Mouse (Mus musculus) midbrain, embryonic 15.5 days (tissue): ENCODE results near the gene H2-Q7. TPM values are rescaled to one million over a fixed set of nuclear protein-coding genes. Genes with fewer than 3 reads are reported as not detected.
"Not testable (repeated sequence)": the region's sequence is repeated elsewhere in the genome, so short reads cannot be mapped to it uniquely, and the experiment has no call there.

Experiments used
- ATAC-seq: fragments of 200-750 bp; cut with Nextera tagmentation; replicated peaks from 2 replicates; pipeline ENCODE4 v1.8.0; 2017; ENCODE audit warnings: moderate TSS enrichment
- H3K27ac ChIP-seq: fragments of 300-500 bp; sonication (generic); 2 replicates; pipeline ENCODE4 v1.5.1; 2015; ENCODE audit warnings: mild to moderate bottlenecking, inconsistent platforms
- H3K27me3 ChIP-seq: fragments of 300-500 bp; sonication (generic); replicated peaks from 2 replicates; pipeline ENCODE4 v1.6.1; 2015; ENCODE audit warnings: inconsistent platforms
- H3K36me3 ChIP-seq: fragments of 300-500 bp; sonication (generic); replicated peaks from 2 replicates; pipeline ENCODE4 v1.6.1; 2015; ENCODE audit warnings: inconsistent platforms
- H3K4me1 ChIP-seq: fragments of 300-500 bp; sonication (generic); 2 replicates; pipeline ENCODE4 v1.6.1; 2015; ENCODE audit warnings: inconsistent platforms
- H3K4me2 ChIP-seq: fragments of 300-500 bp; sonication (generic); 2 replicates; pipeline ENCODE4 v1.6.1; 2015; ENCODE audit warnings: inconsistent platforms, mild to moderate bottlenecking, moderate library complexity
- H3K4me3 ChIP-seq: fragments of 300-500 bp; sonication (generic); 2 replicates; pipeline ENCODE4 v1.5.1; 2015; ENCODE audit warnings: mild to moderate bottlenecking, inconsistent platforms
- H3K9ac ChIP-seq: fragments of 300-500 bp; sonication (generic); 2 replicates; pipeline ENCODE4 v1.6.1; 2015; ENCODE audit warnings: mild to moderate bottlenecking, inconsistent platforms
- H3K9me3 ChIP-seq: fragments of 300-500 bp; sonication (generic); 2 replicates; pipeline ENCODE4 v1.6.1; 2016; ENCODE audit warnings: inconsistent platforms
- WGBS: fragments of 180-500 bp; shearing (Covaris S2); methylation state at CpG from one replicate; pipeline ENCODE4 v1.1.7; 2015; ENCODE audit warnings: mixed read lengths; 5-methylcytosine and 5-hydroxymethylcytosine counted together
- polyA plus RNA-seq: library from polyadenylated mRNA; unstranded; fragments of >200 nt; fragmentation: Nextera tagmentation; extraction: Ambion mirVana; gene quantifications from 2 replicates; pipeline ENCODE4 v1.2.1, GENCODE M21; 2015

H2-Q7 gene
- 2.7 and 4.0 TPM in 2 replicates for polyA plus RNA-seq

DNA sequence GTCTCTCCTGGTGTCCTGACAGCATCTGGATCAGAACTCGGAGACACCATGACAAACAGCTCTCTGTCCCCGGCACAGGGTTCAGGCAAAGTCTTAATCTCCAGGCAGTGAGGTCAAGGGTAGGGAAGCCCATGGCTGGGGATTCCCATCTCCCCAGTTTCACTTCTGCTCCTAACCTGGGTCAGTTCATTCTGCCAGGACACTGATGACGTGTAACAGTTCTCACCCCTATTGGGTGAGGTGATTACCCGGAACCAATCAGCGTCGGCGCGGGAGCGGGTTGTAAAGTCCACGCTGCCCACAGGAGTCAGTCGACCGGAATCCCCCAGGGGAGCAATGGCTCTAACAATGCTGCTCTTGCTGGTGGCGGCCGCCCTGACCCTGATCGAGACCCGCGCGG lies at the start of gene H2-Q7:
TSS of gene H2-Q7 (plus strand) at position 271 of the 400 bp plus-strand sequence.
- 1% methylated on average over 18 of the region's 18 CpGs for WGBS
- Histone ChIP-seq H3K4me3 (peak within 1 kb of the TSS; percentile 44), H3K27me3 (peaks cover 11% of the 10 kb centered on the region; the same call in 1 of the 2 replicates), H3K4me2 (peak within 1 kb of the TSS; percentile 81), H3K9ac (peak within 1 kb of the TSS; percentile 32)
- peak; percentile 90 for ATAC-seq
- H3K27ac ChIP-seq, H3K4me1 ChIP-seq, H3K36me3 ChIP-seq, H3K9me3 ChIP-seq: not testable (repeated sequence)

DNA sequence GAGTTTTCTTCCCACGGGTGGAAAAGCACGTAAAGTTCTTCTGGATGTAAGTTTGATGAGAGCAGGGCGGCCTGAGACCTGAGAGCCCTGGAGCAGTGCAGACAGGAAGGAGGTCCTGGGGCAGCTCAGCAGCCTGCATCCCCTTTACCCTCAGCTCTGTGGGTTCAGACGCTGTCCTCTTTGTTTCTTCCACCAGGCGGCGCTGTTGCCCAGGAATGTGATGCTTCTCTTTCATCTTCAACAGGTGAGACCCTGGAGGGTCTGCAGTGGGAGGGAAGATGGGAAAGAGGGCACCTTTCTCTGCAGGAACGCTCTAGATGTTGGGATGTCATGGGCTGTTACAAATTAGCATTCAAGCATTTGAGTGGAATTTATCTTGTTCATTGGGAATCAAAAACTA lies 49.2 kb upstream of the H2-Q7 start:
- H3K36me3 ChIP-seq, H3K9me3 ChIP-seq, H3K4me2 ChIP-seq, H3K4me3 ChIP-seq, H3K27me3 ChIP-seq, H3K9ac ChIP-seq, H3K4me1 ChIP-seq, H3K27ac ChIP-seq, ATAC-seq: not testable (repeated sequence)
- WGBS: 3% methylated on average over 7 of the region's 7 CpGs

DNA sequence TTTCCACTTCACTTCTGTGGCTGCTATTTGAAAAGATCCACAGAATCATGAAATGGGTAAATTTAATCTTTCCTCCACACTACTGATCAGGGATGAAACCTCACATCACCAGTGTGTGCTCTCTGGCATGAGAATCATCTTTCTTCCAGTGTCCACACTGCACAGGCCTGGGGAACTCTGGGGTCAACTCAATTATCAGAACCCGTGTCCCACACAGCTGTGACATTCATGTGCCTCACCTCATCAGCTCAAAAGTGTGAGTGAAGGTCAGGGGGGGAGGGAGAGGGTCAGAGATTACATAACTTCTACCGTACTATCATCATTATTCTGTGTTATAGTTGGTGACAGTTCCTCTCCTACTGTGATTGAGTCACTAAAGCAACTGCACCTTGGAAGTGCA lies 46.3 kb upstream of the H2-Q7 start:
- H3K9me3 ChIP-seq, H3K27me3 ChIP-seq, H3K4me1 ChIP-seq, H3K4me2 ChIP-seq, ATAC-seq, H3K27ac ChIP-seq, H3K9ac ChIP-seq, H3K36me3 ChIP-seq, H3K4me3 ChIP-seq: not testable (repeated sequence)
- WGBS: 72% methylated on average over 2 of the region's 2 CpGs

DNA sequence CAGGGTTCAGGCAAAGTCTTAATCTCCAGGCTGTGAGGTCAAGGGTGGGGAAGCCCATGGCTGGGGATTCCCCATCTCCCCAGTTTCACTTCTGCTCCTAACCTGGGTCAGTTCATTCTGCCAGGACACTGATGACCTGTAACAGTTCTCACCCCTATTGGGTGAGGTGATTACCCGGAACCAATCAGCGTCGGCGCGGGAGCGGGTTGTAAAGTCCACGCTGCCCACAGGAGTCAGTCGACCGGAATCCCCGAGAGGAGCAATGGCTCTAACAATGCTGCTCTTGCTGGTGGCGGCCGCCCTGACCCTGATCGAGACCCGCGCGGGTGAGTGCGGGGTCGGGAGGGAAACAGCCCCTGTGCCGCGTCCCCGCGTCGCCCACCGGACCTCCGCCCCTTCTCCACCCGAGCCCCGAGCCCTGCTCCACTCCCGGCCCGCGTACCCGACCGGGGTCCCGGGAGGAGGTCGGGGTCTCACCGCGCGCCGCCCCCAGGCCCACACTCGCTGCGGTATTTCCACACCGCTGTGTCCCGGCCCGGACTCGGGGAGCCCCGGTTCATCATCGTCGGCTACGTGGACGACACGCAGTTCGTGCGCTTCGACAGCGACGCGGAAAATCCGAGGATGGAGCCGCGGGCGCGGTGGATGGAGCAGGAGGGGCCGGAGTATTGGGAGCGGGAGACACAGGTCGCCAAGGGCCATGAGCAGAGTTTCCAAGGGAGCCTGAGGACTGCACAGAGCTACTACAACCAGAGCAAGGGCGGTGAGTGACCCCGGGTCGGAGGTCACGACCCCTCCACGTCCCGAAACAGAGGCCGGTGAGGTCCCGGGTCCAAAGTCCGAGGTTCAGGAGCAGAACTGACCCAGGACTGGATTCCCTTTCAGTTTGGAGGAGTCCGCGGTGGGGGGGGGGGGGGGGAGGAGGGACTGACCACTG lies 44.8 kb upstream of the H2-Q7 start:
- not testable (repeated sequence) for H3K27me3 ChIP-seq, H3K36me3 ChIP-seq, H3K27ac ChIP-seq, H3K9me3 ChIP-seq, H3K4me1 ChIP-seq, H3K9ac ChIP-seq
- Histone ChIP-seq H3K4me2 (peak overlapping the region; percentile 50), H3K4me3 (peak overlapping the region; percentile 28)
- peak; percentile 79 for ATAC-seq
- WGBS: 1% methylated on average over 52 of the region's 75 CpGs

DNA sequence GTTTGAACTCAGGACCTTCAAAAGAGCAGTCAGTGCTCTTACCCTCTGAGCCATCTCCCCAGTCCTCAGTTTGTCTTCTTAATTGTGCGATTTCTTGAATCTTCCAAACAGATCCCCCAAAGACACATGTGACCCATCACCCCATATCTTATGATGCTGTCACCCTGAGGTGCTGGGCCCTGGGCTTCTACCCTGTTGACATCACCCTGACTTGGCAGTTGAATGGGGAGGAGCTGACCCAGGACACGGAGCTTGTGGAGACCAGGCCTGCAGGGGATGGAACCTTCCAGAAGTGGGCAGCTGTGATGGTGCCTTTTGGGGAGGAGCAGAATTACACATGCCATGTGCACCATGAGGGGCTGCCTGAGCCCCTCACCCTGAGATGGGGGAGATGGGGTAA lies 42.0 kb upstream of the H2-Q7 start:
- ATAC-seq, H3K9me3 ChIP-seq, H3K4me3 ChIP-seq, H3K27ac ChIP-seq, H3K9ac ChIP-seq, H3K4me2 ChIP-seq, H3K4me1 ChIP-seq, H3K27me3 ChIP-seq, H3K36me3 ChIP-seq: not testable (repeated sequence)
- 86% methylated on average over 2 of the region's 2 CpGs for WGBS

DNA sequence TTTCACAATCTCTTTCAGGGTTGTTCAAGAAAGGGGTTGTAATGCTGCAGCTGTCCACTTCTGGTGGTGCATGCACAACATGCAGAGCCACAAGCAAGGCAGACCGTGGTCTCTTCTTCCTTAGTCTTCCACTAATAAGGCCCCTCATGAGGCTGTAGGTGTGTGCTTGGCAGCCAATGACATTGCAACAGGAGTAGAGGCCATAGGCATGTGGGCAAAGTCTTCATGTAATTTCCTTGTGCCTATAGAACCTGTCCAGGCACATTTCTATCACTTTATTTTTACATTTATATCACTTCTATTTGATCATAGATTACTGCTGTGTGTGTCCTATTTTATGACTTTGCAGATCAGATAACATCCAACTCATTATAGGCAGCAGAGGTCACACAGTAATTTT lies 25.9 kb upstream of the H2-Q7 start:
- not testable (repeated sequence) for H3K36me3 ChIP-seq, H3K4me1 ChIP-seq, H3K27me3 ChIP-seq, H3K9me3 ChIP-seq, H3K27ac ChIP-seq, ATAC-seq, H3K4me2 ChIP-seq, H3K9ac ChIP-seq, H3K4me3 ChIP-seq
- WGBS: no CpG with 5 or more reads among the region's 1 CpGs

DNA sequence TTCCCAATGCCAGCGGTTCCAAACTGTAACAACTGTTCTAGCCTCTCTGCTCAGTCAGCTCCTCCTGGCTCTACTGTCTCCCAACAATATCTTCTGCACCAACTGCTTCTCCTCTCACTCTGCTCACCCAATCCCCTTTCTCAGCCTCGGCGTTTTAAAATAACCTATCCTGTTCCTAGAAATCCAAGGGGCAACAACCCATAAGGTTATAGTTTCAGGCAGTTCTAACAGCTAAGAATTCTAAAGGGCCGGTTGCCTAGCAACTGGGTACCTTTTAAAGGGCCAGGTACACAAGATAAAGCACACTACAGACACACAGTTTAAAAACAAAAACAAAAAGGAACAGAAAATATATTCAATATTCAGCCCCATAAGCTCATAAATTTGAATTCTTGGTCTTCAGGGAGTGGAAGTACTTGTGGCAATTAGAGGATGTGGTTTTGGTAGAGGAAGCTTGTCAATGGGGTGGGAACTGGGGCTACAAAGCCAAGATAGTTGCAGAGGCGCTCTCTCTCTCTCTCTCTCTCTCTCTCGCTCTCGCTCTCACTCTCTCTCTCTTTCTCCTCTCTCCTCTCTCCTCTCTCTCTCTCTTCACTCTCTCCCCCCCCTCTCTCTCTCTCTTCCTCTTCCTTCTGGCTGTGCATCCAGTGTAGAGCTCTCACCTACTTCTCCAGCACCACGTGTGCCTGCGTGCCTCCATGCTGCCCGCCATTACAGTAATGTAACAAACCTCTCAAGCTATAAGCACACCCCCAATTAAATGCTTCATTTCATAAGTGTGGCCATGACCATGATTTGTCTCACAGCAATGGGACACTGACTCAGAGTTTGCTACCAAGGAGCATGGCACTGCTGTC lies 23.5 kb upstream of the H2-Q7 start:
- H3K4me3 ChIP-seq: not testable (repeated sequence)
- 74% methylated on average over 3 of the region's 10 CpGs for WGBS
- peak; percentile 89 for ATAC-seq

DNA sequence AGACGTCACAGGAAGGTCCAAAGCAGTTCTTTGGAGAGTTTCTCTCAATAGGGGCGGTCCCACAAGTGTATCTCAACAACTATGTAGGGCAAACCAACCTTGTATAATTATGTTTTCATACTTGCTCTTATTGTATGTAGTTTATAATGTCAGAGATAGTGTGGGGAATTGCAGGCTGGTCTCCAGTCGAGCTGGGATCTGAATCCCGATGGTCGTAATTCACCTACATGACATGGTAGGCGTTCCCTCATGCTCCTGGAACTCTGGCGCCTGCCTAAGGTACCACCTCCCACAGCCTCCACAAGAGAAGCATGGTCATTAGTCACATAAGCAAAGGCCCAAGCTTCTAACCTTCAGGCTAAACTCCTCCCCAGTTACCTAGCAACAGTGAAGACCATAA lies 20.2 kb upstream of the H2-Q7 start:
- H3K4me1 ChIP-seq: no peaks in the 10 kb centered on the region
- no peak overlapping the region for H3K4me3 ChIP-seq
- 86% methylated on average over 7 of the region's 7 CpGs for WGBS
- ATAC-seq: no peak
- no peak overlapping the region for H3K27ac ChIP-seq
- H3K9me3 ChIP-seq: no peaks in the 10 kb centered on the region
- no peaks in the 10 kb centered on the region for H3K36me3 ChIP-seq
- H3K27me3 ChIP-seq: 0 out of 2 replicates have a peak, but pooled peaks cover 2% of the 10 kb centered on the region
- H3K4me2 ChIP-seq: no peak overlapping the region
- H3K9ac ChIP-seq: no peak overlapping the region

More for the DNA sequence above, 23.5 kb upstream of the H2-Q7 start:
- not testable (repeated sequence) for H3K4me1 ChIP-seq, H3K36me3 ChIP-seq, H3K27ac ChIP-seq, H3K27me3 ChIP-seq, H3K9me3 ChIP-seq, H3K9ac ChIP-seq, H3K4me2 ChIP-seq

DNA sequence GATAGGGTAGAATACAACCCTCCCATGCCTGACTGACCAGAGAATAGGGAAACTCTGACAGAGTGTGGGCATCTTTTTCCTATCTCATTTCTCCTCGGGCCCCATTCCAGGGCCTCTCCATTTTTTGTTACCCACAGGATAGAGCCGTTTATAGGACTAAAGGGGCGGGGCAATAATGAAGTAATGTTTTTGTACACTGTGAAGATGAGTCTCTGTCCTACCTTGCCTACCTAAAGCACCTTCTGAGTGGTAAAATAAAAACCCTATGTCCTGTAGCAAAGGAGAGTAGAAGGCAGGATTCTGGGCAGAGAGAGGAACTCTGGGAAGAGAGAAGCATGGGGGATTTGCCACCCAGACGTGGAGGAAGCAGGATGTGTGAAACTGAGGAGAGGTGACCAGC lies 19.4 kb upstream of the H2-Q7 start:
- not testable (repeated sequence) for H3K9me3 ChIP-seq, ATAC-seq, H3K36me3 ChIP-seq, H3K9ac ChIP-seq, H3K27ac ChIP-seq, H3K4me3 ChIP-seq, H3K27me3 ChIP-seq, H3K4me1 ChIP-seq, H3K4me2 ChIP-seq
- 73% methylated on average over 4 of the region's 4 CpGs for WGBS

DNA sequence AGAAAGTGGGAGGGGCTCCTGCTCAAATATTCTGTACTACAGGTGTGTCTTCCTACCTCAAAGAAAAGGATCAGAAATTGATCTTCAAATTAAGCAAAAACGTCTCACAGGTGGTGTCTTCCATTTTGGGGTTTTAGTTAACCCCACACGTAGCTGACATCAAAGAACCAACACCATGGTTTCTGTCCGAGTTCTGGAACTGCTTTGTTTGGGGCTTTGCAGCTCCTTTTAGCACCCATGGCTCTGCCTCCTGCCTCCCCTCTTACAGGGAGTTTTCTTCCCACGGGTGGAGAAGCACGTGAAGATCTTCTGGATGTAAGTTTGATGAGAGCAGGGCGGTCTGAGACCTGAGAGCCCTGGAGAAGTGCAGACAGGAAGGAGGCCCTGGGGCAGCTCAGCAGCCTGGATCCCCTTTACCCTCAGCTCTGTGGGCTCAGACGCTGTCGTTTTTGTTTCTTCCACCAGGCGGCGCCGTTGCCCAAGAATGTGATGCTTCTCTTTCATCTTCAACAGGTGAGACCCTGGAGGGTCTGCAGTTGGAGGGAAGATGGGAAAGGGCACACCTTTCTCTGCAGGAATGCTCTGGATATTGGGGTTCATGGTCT lies 18.6 kb upstream of the H2-Q7 start:
- not testable (repeated sequence) for H3K4me1 ChIP-seq, H3K36me3 ChIP-seq, H3K27ac ChIP-seq, H3K9ac ChIP-seq, H3K4me3 ChIP-seq, H3K4me2 ChIP-seq, H3K9me3 ChIP-seq, ATAC-seq
- WGBS: 14% methylated on average over 11 of the region's 11 CpGs
- H3K27me3 ChIP-seq: 0 out of 2 replicates have a peak, but pooled peaks cover 10% of the 10 kb centered on the region

DNA sequence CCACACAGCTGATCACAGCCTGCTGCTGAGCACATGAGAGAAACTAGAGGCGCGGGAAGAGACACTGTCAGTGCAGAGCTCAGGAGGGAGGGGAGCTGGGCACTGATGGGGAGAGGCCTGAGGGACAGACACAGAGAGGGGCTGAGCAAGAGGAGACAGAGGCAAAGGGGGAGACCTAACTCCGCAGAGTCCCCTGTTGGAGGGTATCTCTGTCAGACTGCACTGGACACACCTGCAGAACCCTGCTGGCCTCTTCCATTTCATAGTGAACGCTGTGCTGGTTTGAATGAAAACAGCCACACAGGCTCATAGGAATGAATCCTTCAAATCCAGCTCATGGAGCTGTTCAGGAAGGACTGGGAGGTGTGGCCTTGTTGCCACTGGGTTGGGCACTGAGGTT lies 17.6 kb upstream of the H2-Q7 start:
- H3K4me1 ChIP-seq, ATAC-seq, H3K9me3 ChIP-seq, H3K27ac ChIP-seq, H3K36me3 ChIP-seq, H3K4me2 ChIP-seq, H3K9ac ChIP-seq, H3K4me3 ChIP-seq: not testable (repeated sequence)
- H3K27me3 ChIP-seq: peaks cover 18% of the 10 kb centered on the region
- WGBS: 89% methylated on average over 4 of the region's 4 CpGs

DNA sequence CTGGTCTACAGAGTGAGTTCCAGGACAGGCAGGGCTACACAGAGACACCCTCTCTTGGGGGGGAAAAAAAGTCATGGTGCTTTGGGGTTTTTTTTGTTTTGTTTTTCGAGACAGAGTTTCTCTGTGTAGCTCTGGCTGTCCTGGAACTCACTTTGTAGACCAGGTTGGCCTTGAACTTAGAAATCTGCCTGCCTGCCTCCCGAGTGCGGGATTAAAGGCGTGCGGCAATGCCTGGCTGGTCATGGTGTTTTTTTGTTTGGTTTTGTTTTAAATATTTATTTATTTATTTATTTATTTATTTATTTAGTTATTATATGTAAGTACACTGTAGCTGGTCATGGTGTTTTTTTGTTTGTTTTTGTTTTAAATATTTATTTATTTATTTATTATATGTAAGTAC lies 16.6 kb upstream of the H2-Q7 start:
- H3K27me3 ChIP-seq: peaks cover 18% of the 10 kb centered on the region
- not testable (repeated sequence) for H3K27ac ChIP-seq, H3K4me3 ChIP-seq, ATAC-seq, H3K4me2 ChIP-seq, H3K36me3 ChIP-seq, H3K4me1 ChIP-seq, H3K9ac ChIP-seq, H3K9me3 ChIP-seq
- WGBS: 87% methylated on average over 5 of the region's 5 CpGs
